Mouse (Mus musculus) layer of hippocampus, adult 11-12 months (tissue): Measurements from ENCODE around the gene Golgb1.
"Not testable (repeated sequence)": the region's sequence is repeated elsewhere in the genome, so short reads cannot be mapped to it uniquely, and the experiment has no call there.

Experiments used
- DNase-seq: peaks from one replicate; pipeline ENCODE4 v3.0.0; 2022; ENCODE audit warnings: low spot score

Golgb1 gene

GRCm38 (mm10) chr16:36874583-36875275 lies at the start of gene Golgb1, which contains the start of gene Eaf2:
Gene Golgb1, plus strand, starts transcription at chr16:36875140.
Gene Eaf2, minus strand, starts transcription at chr16:36875003.
- peak; percentile 99 for DNase-seq

- DNase-seq = no peak
Measured at GRCm38 (mm10) chr16:36827611-36828053, 47.3 kb upstream of the Golgb1 start.

- DNase-seq = peak; percentile 80
Measured at GRCm38 (mm10) chr16:36828054-36828786, 46.7 kb upstream of the Golgb1 start, which contains the start of gene Iqcb1. Gene Iqcb1, plus strand, starts transcription at chr16:36828385.

GRCm38 (mm10) chr16:36828820-36829219 lies 46.1 kb upstream of the Golgb1 start:
- DNase-seq = no peak

- not testable (repeated sequence) for DNase-seq
Measured at GRCm38 (mm10) chr16:36846894-36847293, 28.0 kb upstream of the Golgb1 start.

GRCm38 (mm10) chr16:36851202-36851601 lies 23.7 kb upstream of the Golgb1 start:
- no peak for DNase-seq

GRCm38 (mm10) chr16:36863585-36863984 lies 11.4 kb upstream of the Golgb1 start:
- DNase-seq = no peak

- no peak for DNase-seq
Measured at GRCm38 (mm10) chr16:36869442-36869841, 5.5 kb upstream of the Golgb1 start.

GRCm38 (mm10) chr16:36875276-36875851 lies 424 bp downstream of the Golgb1 start:
- DNase-seq = peak; percentile 53

GRCm38 (mm10) chr16:36877316-36877715 lies 2.4 kb downstream of the Golgb1 start:
- no peak for DNase-seq

GRCm38 (mm10) chr16:36882737-36883343 lies 7.9 kb downstream of the Golgb1 start:
- no peak for DNase-seq

GRCm38 (mm10) chr16:36884881-36885280 lies 9.9 kb downstream of the Golgb1 start:
- no peak for DNase-seq

- DNase-seq = no peak
Measured at GRCm38 (mm10) chr16:36885912-36886311, 11.0 kb downstream of the Golgb1 start.

GRCm38 (mm10) chr16:36887546-36887945 lies 12.6 kb downstream of the Golgb1 start:
- DNase-seq = no peak

- DNase-seq = no peak
Measured at GRCm38 (mm10) chr16:36890559-36890958, 15.6 kb downstream of the Golgb1 start.

GRCm38 (mm10) chr16:36891415-36891814 lies 16.5 kb downstream of the Golgb1 start:
- no peak for DNase-seq

- DNase-seq = no peak
Measured at GRCm38 (mm10) chr16:36893317-36893716, 18.4 kb downstream of the Golgb1 start.

GRCm38 (mm10) chr16:36896712-36897111 lies 21.8 kb downstream of the Golgb1 start:
- DNase-seq = no peak

GRCm38 (mm10) chr16:36903156-36903555 lies 28.2 kb downstream of the Golgb1 start:
- no peak for DNase-seq

GRCm38 (mm10) chr16:36911909-36912308 lies 37.0 kb downstream of the Golgb1 start:
- DNase-seq = no peak

GRCm38 (mm10) chr16:36912311-36912710 lies 37.4 kb downstream of the Golgb1 start:
- DNase-seq = no peak

GRCm38 (mm10) chr16:36914195-36914594 lies 39.3 kb downstream of the Golgb1 start:
- DNase-seq = no peak
